Mouse (Mus musculus) spleen, postnatal 14 days (tissue): ENCODE data around the gene Polr3c.
"Not testable (repeated sequence)": the region's sequence is repeated elsewhere in the genome, so short reads cannot be mapped to it uniquely, and the experiment has no call there.

Source experiments
- DNase-seq, 2 experiments: peaks; one replicate each; pipeline ENCODE4 v3.0.0; 2021 to 2022; ENCODE audit warnings: low spot score in 2 of 2

The Polr3c gene

DNA sequence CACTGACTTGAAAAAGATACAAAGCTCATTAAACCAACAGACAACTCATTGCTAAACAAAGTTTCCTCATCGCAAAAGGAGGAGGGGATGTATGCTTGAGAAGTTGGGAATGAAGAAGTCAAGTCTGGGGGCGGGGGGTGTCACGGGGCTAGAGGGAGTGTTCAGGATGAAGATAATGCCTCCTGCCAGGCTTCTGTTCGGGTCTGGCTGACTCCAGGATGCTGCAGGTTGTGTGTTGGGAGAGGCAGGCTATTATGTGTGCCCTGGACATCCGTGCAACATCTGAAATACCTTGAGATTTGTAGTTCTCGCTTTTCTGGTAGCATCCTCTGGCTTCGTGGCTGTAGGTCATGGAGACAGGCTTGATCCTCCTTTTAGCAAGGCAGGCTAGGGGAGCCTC lies 49.0 kb downstream of the Polr3c start:
- no peak for DNase-seq

- no peak for DNase-seq
These were observed 51.7 kb downstream of the Polr3c start for GRCm38 (mm10) chr3:96675690-96676089.

DNA sequence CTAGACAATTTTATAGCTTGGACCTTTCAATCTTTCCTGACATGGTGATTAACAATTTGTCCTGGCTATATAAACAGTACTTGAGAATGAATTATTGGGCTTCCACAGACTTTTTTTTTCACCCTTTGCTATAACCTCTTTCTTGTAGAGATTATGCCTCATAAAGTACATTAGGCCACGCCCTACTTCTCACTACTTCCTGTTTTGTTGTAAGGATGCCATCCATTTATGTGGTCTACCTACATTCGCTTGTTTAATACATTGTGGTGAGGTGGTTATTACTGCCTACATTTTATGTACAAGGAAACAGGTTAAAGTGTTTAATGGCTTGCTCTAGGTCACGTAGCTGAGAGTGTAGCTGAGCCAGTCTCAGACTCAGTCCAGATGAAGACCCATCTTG lies 52.3 kb downstream of the Polr3c start:
- DNase-seq = no peak

- DNase-seq = no peak
These were observed 53.0 kb downstream of the Polr3c start for GRCm38 (mm10) chr3:96674442-96674841.

GRCm38 (mm10) chr3:96673514-96673913 lies 53.9 kb downstream of the Polr3c start:
- no peak for DNase-seq

GRCm38 (mm10) chr3:96671519-96671918 lies 55.9 kb downstream of the Polr3c start:
- DNase-seq = no peak

DNA sequence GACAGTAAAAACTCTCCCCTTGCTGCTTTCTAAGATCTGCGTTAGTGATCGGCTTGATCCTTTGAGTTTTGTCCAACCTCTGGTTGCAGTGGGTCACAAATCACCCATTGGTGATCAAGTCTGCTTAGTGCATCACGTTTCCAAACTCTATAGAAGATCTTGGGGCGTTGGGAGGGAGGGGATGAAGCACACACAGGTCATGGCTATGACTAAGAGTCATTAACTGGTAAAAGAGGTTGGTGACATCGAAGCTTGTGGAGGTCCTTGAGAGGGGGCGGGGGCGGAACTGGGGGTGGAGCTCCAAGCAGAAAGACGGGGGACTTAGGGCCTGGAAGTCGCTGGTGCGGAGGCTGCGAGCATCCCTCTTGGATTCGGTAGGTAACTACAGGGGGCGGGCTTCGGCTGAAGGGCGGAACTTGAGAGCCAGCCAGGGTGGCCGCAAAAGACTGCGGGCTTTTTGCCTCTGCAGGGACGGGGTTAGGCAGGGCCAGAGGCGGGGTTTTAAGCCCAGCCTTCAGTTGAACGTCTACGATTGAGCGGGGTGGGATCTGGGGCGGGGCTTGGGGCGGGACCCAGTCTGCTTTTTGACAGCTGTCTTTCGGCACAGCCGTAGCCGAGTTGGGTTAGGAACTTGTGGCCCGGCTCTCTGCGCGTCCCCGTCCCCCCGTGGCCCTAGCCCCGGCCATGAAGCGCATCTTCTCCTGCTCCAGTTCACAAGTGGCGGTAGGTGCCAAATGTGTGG lies 57.5 kb downstream of the Polr3c start, which contains the start of gene Ankrd35:
Gene Ankrd35, plus strand, starts transcription at position 405 of the 742 bp plus-strand sequence.
- peak; percentile 32 to 64 for DNase-seq

- DNase-seq = no peak
These were observed 58.9 kb downstream of the Polr3c start for GRCm38 (mm10) chr3:96668424-96669067.

DNA sequence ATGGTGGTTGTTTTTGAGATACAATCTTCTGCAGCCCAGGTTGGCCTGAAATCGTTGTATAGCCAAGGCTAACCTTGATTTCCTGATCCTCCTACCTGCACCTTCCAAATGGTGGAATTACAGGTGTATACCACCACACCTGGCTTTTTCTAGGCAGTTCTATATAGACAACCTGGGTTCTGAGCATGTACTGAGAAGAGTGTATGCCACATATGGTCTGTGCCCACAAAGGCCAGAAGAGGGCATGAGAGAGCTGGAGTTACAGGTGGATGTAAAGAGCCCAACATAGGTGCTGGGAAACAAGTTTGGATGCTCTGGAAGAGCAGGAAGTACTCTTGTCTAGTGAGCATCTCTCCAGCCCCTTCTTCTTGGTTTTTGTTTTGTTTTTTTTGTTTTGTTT lies 60.1 kb downstream of the Polr3c start:
- no peak for DNase-seq

- no peak for DNase-seq
These were observed 60.5 kb downstream of the Polr3c start for GRCm38 (mm10) chr3:96666916-96667315.

DNA sequence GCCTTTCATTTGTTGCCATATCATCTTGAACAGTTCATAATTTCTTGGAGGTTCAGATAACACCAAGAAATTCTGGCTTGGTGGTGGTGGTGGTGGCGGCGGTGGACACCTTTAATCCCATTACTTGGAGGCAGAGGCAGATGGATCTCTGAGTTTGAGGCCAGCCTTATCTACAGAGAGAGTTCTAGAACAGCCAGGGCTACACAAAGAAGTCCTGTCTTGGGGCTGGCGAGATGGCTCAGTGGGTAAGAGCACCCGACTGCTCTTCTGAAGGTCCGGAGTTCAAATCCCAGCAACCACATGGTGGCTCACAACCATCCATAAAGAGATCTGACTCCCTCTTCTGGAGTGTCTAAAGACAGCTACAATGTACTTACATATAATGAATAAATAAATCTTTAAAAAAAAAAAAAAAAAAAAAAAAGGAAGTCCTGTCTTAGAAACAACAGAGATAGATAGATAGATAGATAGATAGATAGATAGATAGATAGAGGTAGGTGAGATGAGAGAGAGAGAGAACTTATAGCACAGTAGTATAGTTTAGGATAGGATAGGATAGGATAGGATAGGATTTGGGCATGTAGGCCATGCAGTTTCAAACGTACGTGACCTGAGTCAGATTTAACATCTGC lies 61.6 kb downstream of the Polr3c start:
- DNase-seq = not testable (repeated sequence)

- DNase-seq = peak; percentile 17 to 49
These were observed 63.8 kb downstream of the Polr3c start for GRCm38 (mm10) chr3:96663432-96664239.

- DNase-seq = no peak
These were observed 64.6 kb downstream of the Polr3c start for GRCm38 (mm10) chr3:96662731-96663316.
